Mouse (Mus musculus): ENCODE measurements around the gene Spint2.

DNA sequence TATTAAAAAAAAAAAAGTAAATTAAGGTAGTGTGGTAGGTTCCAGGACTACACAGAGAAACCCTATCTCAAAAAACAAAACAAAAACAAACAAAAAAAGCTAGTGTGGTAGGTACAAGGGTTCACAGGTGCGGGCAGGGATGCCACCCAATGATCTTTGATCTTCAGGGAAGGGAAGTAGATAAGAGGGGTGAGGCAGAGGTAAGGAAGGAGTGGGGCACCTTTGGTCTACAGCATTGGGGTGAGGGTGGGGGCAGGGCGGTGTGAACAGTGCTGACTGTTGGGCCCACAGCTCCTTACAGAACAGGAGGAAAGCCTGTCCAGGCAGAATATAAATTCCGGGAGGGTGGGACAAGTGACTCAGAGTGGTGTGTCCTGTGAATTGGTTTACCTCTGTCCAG is 30.5 kb downstream of the Spint2 start:
- TF ChIP-seq POLR2A (IDR thresholded peaks at IDR 0.05; ENCODE audit: insufficient read length, low read depth) (no peak), CEBPB (IDR thresholded peaks at IDR 0.05; ENCODE audit: insufficient read depth, poor library complexity, severe bottlenecking) (no peak), MYOD1 (IDR thresholded peaks at IDR 0.05; ENCODE audit: control insufficient read depth in 1 of 3, insufficient read length in 2 of 3, low read depth in 2 of 3) (no peak), USF1 (IDR thresholded peaks at IDR 0.05; ENCODE audit: low read depth) (no peak), MAX (IDR thresholded peaks at IDR 0.05; ENCODE audit: low read depth) (no peak), E2F4 (IDR thresholded peaks at IDR 0.05; ENCODE audit: insufficient read depth) (no peak), POLR2AphosphoS2 (IDR thresholded peaks at IDR 0.05; ENCODE audit: insufficient read length, low read depth) (no peak)
